Mouse (Mus musculus) neural tube, embryonic 14.5 days (tissue): Measurements from ENCODE around the gene Xrcc6. TPM values are rescaled to one million over a fixed set of nuclear protein-coding genes. Genes with fewer than 3 reads are reported as not detected.

Experiments used
- ATAC-seq: fragments of 200-750 bp; cut with Nextera tagmentation; 2 replicates; pipeline ENCODE4 v1.8.0; 2017; ENCODE audit warnings: low read depth, mild to moderate bottlenecking, moderate TSS enrichment, moderate library complexity
- H3K27ac ChIP-seq: fragments of 300-500 bp; sonication (generic); 2 replicates; pipeline ENCODE4 v1.5.1; 2014; ENCODE audit warnings: low read depth, mild to moderate bottlenecking, control low read depth, low read length, moderate library complexity, mixed read lengths
- H3K27me3 ChIP-seq: fragments of 300-500 bp; sonication (generic); 2 replicates; pipeline ENCODE4 v1.6.1; 2014; ENCODE audit warnings: low read length; ENCODE audit not compliant: control insufficient read depth, insufficient read depth
- H3K36me3 ChIP-seq: fragments of 300-500 bp; sonication (generic); 2 replicates; pipeline ENCODE4 v1.6.1; 2014; ENCODE audit warnings: low read length, mixed read lengths; ENCODE audit not compliant: control insufficient read depth, insufficient read depth
- H3K4me1 ChIP-seq: fragments of 300-500 bp; sonication (generic); 2 replicates; pipeline ENCODE4 v1.6.1; 2014; ENCODE audit warnings: low read length; ENCODE audit not compliant: control insufficient read depth, insufficient read depth
- H3K4me2 ChIP-seq: fragments of 300-500 bp; sonication (generic); 2 replicates; pipeline ENCODE4 v1.6.1; 2014; ENCODE audit warnings: mild to moderate bottlenecking, low read depth, low read length, control low read depth
- H3K4me3 ChIP-seq: fragments of 300-500 bp; sonication (generic); 2 replicates; pipeline ENCODE4 v1.5.1; 2014; ENCODE audit warnings: low read depth, low read length, control low read depth, mixed read lengths
- H3K9ac ChIP-seq: fragments of 300-500 bp; sonication (generic); replicated peaks from 2 replicates; pipeline ENCODE4 v1.6.1; 2014; ENCODE audit warnings: low read depth, mild to moderate bottlenecking, control low read depth, low read length, mixed read lengths
- H3K9me3 ChIP-seq: fragments of 300-500 bp; sonication (generic); 2 replicates; pipeline ENCODE4 v1.6.1; 2016; ENCODE audit warnings: low read length; ENCODE audit not compliant: control insufficient read depth
- WGBS: fragments of 180-500 bp; shearing (Covaris S2); extraction: QIAGEN DNeasy Blood & Tissue Kit; methylation state at CpG from one replicate; pipeline ENCODE4 v1.1.7; 2014; 5-methylcytosine and 5-hydroxymethylcytosine counted together
- polyA plus RNA-seq: library from polyadenylated mRNA; unstranded; fragments of >200 nt; fragmentation: Nextera tagmentation; extraction: Ambion mirVana; gene quantifications from 2 replicates; pipeline ENCODE4 v1.2.1, GENCODE M21; 2014

Gene Xrcc6
- polyA plus RNA-seq, 1 experiment from 2014 or later: 48.6 TPM

DNA sequence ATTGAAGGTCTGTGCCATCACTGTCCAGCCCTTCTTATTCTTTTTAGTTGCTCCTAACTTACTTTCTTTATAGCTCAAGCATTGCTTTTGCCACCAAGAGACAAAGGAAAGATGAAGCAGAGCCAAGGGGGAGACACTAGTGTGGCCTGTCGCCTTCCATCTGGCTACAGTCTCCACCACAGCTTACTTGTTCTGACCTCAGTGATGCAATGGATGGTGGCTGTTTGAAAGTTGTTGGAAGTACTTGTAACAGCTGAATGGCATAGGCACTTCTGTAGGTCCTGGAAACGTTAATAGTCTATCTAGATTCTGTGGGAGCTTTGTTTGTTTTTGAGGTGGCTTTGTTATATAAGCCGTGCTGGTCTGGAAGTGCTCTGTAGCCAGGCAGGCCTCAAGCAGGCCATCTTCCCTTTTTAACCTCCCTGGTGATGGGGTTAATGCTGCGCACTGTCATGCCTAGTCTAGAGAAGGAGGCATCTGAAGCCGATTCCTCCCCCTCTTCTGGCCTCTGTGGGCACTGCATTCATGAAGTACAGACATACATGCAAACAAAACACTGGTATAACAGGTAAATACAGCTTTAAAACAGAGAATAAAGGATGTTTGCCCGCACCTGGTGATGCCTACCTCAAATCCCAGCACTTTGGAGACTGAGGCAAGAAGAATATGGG lies 36.5 kb downstream of the Xrcc6 start:
- ATAC-seq: no peak
- H3K9me3 ChIP-seq: no peaks in the 10 kb centered on the region
- H3K4me2 ChIP-seq: no peak overlapping the region
- H3K27ac ChIP-seq: no peak overlapping the region
- no peak overlapping the region for H3K4me3 ChIP-seq
- no peaks in the 10 kb centered on the region for H3K27me3 ChIP-seq
- H3K9ac ChIP-seq: no peak overlapping the region
- no peaks in the 10 kb centered on the region for H3K4me1 ChIP-seq
- H3K36me3 ChIP-seq: peaks cover 46% of the 10 kb centered on the region
- 92% methylated on average over 6 of the region's 6 CpGs for WGBS

DNA sequence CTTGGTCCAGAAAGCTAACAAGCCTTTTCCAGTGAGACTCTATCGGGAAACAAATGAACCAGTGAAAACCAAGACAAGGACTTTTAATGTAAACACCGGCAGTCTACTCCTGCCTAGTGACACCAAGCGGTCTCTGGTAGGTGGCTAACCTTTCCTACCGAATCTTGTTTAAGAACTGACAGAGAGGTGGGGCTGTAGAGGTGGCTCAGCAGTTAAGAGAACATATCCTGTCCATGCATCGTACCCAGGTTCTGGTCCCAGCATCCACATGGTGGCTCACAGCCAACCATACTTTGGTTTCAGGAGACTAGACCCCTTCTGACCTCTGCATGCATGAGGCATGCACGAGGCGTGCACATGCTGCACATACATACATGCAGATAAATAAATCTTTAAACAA lies 39.6 kb downstream of the Xrcc6 start:
- Histone ChIP-seq H3K4me3 (no peak overlapping the region), H3K27ac (no peak overlapping the region), H3K4me2 (no peak overlapping the region), H3K9ac (no peak overlapping the region), H3K9me3 (no peaks in the 10 kb centered on the region), H3K36me3 (peaks cover 75% of the 10 kb centered on the region), H3K4me1 (no peaks in the 10 kb centered on the region), H3K27me3 (no peaks in the 10 kb centered on the region)
- ATAC-seq: no peak
- WGBS: 95% methylated on average over 7 of the region's 7 CpGs

DNA sequence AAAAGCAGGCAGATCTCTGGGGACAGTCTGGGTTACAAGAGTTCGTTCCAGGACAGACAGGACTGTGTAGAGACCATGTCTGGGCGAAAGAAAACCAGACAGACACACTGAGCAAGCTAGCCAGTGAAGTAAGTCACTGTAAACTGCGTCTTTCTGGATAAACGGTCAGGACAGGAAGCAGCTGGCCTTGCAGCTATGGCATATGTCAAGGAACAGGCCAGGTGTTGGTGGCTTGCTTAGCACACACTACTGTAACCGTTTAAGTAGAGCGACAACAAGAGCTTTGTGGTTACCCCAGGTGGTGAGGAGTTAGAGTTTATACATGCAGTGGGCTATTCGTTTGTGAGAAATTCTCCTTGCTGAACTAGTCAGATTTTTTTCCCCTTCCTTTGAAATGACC lies 40.1 kb downstream of the Xrcc6 start:
- no peak for ATAC-seq
- no peaks in the 10 kb centered on the region for H3K4me1 ChIP-seq
- H3K27ac ChIP-seq: no peak overlapping the region
- WGBS: 90% methylated on average over 7 of the region's 7 CpGs
- no peak overlapping the region for H3K4me3 ChIP-seq
- no peak overlapping the region for H3K9ac ChIP-seq
- no peak overlapping the region for H3K4me2 ChIP-seq
- H3K36me3 ChIP-seq: peaks cover 75% of the 10 kb centered on the region
- no peaks in the 10 kb centered on the region for H3K27me3 ChIP-seq
- no peaks in the 10 kb centered on the region for H3K9me3 ChIP-seq

DNA sequence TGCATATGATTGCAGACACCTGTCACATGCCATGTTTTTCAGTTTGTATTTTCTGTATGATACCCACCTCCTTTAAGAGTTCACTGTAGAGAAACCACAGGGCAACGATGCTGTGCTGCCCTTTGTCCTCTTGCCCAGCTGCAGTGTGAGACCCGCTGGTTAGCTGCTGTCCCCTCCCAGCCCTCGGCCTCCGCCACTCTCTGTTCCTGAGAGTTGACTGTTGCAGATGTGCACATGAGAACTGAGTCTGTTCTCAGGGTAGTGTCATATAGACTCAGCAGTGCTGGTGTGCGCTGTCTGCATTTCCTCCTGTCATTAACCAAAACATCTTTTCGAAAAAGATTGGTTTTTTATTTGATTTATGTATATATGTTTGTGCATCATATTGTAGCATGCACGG lies 44.8 kb downstream of the Xrcc6 start:
- no peak overlapping the region for H3K27ac ChIP-seq
- H3K4me3 ChIP-seq: no peak overlapping the region
- no peaks in the 10 kb centered on the region for H3K9me3 ChIP-seq
- WGBS: 91% methylated on average over 7 of the region's 7 CpGs
- ATAC-seq: no peak
- peaks cover 52% of the 10 kb centered on the region for H3K36me3 ChIP-seq
- no peaks in the 10 kb centered on the region for H3K27me3 ChIP-seq
- no peak overlapping the region for H3K4me2 ChIP-seq
- H3K9ac ChIP-seq: no peak overlapping the region
- H3K4me1 ChIP-seq: no peaks in the 10 kb centered on the region

DNA sequence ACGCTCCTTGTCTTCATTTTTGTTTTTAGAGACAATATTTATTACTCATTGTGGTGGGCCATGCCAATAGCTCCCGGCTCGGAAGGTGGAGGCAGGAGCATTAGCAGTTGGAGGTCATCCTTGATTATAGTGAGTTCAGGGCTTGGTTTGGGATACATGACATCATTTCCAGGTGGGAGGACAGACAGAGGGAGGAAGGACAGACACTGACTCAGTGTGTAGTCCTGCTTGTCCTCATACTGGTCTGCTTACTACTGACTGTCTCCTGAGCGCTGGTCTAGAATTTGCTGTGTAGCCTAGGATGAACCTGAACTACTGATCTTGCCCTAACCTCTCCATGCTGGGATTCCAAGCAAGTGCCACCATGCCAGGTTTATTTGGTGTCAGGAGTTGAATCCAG lies 46.1 kb downstream of the Xrcc6 start, which contains the start of gene Desi1:
Gene Desi1 (minus strand): TSS at position 101 of the 400 bp plus-strand sequence.
- H3K4me1 ChIP-seq: no peaks in the 10 kb centered on the region
- no peak for ATAC-seq
- H3K36me3 ChIP-seq: peaks cover 55% of the 10 kb centered on the region
- H3K9ac ChIP-seq: no peak within 1 kb of the TSS
- no peak within 1 kb of the TSS for H3K4me2 ChIP-seq
- H3K4me3 ChIP-seq: no peak within 1 kb of the TSS
- H3K27ac ChIP-seq: no peak within 1 kb of the TSS
- H3K9me3 ChIP-seq: no peaks in the 10 kb centered on the region
- H3K27me3 ChIP-seq: no peaks in the 10 kb centered on the region
- 90% methylated on average over 4 of the region's 4 CpGs for WGBS

DNA sequence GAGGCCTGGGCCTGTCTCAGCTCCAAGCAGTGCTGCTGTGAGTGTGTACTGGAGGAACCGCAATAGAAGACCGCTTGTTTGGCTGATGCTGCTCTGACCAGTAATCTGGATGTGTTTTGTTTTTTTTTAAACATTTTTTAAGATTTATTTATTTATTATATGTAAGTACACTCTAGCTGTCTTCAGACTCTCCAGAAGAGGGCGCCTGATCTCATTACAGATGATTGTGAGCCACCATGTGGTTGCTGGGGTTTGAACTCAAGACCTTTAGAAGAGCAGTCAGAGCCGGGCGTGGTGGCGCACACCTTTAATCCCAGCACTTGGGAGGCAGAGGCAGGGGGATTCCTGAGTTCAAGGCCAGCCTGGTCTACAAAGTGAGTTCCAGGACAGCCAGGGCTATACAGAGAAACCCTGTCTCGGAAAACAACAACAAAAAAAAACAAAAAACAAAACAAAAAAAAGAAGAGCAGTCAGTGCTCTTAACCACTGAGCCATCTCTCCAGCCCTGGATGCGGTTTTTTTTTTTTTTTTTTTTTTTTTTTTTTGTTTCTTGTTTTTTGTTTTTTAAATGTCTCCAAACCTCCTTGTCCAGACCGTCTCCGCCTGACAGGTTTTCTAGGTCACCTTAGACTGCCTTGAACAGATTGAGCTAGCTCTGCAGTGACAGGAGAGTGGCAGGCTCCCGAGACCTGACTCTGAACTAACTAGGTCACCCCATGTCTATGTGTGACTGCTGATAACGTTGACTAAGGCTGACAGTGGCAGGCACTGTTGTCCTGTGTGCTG lies 48.5 kb downstream of the Xrcc6 start:
- no peak overlapping the region for H3K27ac ChIP-seq
- H3K27me3 ChIP-seq: no peaks in the 10 kb centered on the region
- no peaks in the 10 kb centered on the region for H3K9me3 ChIP-seq
- H3K4me2 ChIP-seq: no peak overlapping the region
- H3K4me3 ChIP-seq: no peak overlapping the region
- H3K36me3 ChIP-seq: peaks cover 51% of the 10 kb centered on the region
- no peak for ATAC-seq
- H3K4me1 ChIP-seq: no peaks in the 10 kb centered on the region
- no peak overlapping the region for H3K9ac ChIP-seq
- 86% methylated on average over 12 of the region's 12 CpGs for WGBS

DNA sequence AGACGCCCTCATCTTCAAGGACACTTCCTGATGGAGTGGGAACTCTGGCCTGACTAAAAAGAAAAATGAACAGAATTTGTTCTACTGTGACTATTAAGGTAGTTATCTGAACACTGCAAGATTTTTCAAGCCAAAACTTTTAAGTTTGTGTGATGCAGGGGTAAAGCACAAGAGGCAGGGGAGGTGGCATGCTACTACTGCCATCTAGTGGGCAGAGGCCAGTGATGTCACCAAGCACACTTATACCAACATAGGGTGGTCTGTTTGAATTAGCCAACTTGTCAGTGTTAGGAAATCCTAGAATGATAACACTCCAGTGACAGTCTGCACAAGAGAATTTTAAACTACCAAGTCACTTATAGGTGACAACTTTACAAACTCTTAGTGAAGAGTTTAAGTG lies 53.0 kb downstream of the Xrcc6 start:
- 95% methylated on average over 1 of the region's 1 CpGs for WGBS
- Histone ChIP-seq H3K36me3 (peaks cover 45% of the 10 kb centered on the region), H3K27ac (no peak overlapping the region), H3K4me1 (peaks cover under 1% of the 10 kb centered on the region; the same call in 1 of the 2 replicates), H3K9me3 (no peaks in the 10 kb centered on the region), H3K4me3 (no peak overlapping the region), H3K27me3 (no peaks in the 10 kb centered on the region), H3K4me2 (no peak overlapping the region), H3K9ac (no peak overlapping the region)
- ATAC-seq: no peak

DNA sequence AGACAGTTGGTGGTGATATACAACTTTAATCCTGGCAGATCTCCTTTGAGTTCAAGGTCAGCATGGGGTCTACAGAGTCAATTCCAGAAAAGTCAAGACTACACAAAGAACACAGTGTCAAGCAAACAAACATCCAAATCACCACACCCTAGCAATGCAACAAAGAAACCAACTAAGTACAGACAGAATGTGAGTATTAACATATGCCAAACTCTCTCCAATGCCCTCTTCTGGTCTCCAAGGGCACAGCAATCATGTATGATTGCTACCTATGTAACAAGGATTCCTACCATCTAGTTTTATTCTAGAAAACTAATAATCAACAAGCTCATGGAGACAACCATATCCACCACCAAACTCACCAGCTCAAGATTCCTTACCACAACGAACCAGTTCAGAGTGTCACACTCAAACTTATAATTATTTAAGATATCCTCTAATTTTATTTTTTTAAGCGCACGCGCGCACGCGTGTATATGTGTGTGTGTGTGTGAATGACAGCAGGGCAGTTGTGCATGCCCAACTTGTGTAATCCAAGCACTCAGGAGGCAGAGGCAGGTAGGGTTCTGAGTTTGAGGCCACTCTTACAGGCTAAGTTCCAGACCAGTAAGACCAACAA lies 56.6 kb downstream of the Xrcc6 start:
- Histone ChIP-seq H3K27ac (no peak overlapping the region), H3K27me3 (no peaks in the 10 kb centered on the region), H3K4me2 (no peak overlapping the region), H3K36me3 (peaks cover 19% of the 10 kb centered on the region), H3K4me3 (no peak overlapping the region), H3K9me3 (no peaks in the 10 kb centered on the region), H3K4me1 (peaks cover 11% of the 10 kb centered on the region), H3K9ac (no peak overlapping the region)
- no peak for ATAC-seq
- WGBS: 97% methylated on average over 7 of the region's 7 CpGs
